Mouse (Mus musculus) liver, embryonic 14.5 days (tissue): ENCODE measurements around the gene Rpgr.

Experiments used
- CTCF ChIP-seq: IDR thresholded peaks from 2 replicates; pipeline ENCODE4 v1.5.1; 2016; ENCODE audit warnings: antibody characterized with exemption, low read depth, control low read depth
- EP300 ChIP-seq: IDR thresholded peaks from 2 replicates; pipeline ENCODE4 v1.6.1; 2016; ENCODE audit warnings: antibody characterized with exemption, low read depth

GRCm38 (mm10) chrX:10108558-10108957, 108.2 kb downstream of the Rpgr start:
- TF ChIP-seq CTCF (no peak), EP300 (no peak)
